Mouse (Mus musculus) c-Kit-positive CD71-negative TER-119-negative erythroid progenitor cells, embryonic 14.5 days (primary cell): ENCODE measurements around the gene Tbc1d30.
A peak's percentile ranks its signal among the peaks of the same experiment; 100 is the strongest.

ENCODE experiments used
- DNase-seq: peaks from one replicate; pipeline ENCODE4 v3.0.0-alpha.2; 2013; ENCODE audit warnings: low read depth

The Tbc1d30 gene

DNA sequence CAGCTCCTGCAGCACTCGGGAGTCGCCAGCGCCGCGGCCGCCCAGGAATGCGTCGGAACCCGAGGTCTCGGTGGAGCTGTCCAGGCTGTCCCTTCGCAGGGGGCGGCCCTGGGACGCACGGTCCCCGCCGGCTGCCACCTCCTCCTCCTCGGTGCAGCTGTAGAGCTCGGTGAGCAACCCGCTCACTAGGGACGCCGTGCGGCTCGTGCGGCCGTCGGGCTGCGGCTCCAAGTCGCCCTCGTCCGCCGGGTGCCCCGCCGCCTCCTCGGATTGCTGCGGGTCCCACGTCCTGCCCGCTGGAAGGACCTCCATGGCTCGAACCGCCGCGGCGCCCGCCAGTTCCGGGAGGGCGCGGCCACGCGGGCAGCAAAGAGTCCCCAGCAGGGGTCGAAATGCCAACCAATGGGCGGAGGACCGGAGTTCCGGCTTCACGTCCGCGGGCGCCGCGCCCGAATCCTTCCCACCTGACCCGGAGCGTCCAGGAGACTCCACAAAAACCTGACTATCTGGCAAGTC lies at the start of gene Tbc1d30:
TSS of gene Tbc1d30 (minus strand) at position 213 of the 516 bp plus-strand sequence.
- no peak for DNase-seq

DNA sequence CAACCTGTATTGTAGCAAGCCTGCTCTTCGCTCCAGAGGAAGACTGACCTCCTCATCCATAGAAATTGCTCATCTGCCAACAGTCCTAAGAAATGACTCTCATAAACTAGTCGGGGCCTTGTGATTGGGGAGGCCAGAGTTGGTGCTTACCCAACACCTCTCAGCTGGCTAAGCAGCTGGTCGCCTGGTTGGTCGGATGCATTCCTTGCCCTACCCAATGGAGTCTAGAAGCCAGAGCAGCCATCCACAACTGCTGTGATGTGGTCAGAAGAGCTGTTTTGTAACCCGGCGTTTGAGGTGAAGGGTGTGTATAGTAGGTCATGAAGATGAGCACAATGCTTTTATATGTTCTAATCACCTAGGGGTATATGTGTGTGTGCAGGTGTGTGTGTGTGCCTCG lies 47.5 kb upstream of the Tbc1d30 start:
- no peak for DNase-seq

DNA sequence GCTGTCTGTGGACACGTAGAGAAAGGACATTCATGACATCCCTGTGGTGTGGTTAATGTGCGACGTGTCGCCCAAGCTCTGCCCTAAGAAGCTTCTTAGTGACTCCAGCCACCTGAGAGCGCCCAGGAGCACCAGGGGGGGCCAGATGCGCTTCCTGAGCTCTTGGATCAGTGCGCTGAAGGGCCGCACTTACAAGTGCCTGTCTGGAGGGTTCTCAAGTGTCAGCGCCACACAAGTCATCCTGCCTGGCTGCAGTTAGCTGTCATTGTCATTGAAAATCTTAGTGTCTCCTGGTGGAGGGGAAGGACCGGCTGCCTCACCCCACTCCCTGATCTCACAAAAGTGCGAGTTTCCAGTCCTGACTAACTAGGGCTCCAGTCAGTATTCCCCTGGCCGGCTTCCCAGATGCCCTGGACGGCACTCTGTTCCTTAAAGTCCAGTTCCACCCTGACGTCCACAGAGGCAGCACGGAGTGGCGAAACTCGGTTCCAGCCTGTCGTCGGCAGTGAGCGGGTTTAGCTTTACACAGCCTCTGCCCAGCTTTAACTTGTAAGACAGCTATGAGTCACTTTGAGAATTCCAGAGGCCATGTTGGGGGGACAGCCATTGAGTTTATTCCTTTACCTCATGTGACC lies 44.6 kb upstream of the Tbc1d30 start:
- DNase-seq = no peak

DNA sequence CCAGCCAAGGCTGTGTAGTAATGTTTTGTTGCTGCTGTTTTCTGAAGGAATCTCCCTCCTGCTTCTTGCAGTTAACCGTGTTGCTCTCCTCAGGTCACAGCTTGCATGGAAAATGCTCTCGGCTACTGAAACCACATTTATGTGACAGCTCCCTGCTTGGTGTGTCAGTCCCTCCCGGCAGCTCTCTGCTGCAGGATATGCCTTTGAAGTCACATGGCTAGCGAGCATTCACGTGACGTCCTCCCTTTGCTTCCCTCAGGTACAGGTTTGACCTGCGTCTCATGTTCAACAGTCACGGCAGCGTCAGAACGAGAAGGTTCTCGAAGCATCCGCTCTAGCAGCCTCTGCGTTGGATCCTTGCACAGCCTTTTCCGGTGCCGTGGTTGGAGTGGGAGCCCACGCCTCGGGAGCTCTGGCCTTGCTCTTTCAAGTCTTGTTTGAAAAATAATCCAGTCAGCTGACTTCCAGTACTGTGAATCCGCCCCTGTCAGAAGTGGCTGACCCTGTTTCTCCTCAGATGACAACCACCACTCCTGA lies 43.8 kb upstream of the Tbc1d30 start:
- no peak for DNase-seq

DNA sequence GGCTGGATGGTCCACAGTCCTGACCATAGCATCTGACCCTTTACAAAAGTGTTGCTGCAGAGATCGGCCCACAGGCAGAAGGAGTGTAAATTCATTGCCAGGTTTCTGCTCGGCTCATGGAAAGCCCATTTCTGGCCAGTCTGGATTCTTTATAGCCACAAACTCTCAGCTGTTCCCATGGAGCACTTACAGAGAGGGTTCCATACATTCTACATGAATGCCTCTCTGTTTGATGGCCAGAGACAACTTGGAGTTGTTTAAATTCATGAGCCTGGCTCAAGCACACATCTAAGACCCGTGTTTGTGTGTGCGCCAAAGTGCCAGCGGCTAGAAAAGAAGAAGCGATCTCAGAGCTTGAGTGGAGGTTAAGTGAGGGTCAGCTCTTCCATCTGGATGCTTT lies 43.2 kb upstream of the Tbc1d30 start:
- DNase-seq = no peak

DNA sequence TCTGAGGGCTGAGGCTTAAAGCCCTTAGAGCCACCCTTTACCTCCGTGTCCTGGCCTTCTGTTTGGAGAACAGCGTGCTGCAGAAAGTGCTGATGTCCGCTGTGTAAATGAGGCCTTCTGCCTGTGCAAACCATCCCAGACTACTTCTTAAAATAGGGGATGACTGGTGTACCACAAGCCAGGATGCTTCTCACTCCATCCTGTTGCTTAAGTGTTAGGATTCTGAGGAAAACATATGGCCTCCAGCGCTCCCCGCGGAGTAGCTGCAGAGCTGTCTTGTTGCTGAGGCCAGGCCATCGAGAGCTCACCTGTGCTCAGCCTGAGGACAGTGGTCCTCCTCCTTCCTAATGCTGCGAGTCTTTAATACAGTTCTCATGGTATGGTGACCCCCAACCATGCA lies 40.8 kb upstream of the Tbc1d30 start:
- no peak for DNase-seq

DNA sequence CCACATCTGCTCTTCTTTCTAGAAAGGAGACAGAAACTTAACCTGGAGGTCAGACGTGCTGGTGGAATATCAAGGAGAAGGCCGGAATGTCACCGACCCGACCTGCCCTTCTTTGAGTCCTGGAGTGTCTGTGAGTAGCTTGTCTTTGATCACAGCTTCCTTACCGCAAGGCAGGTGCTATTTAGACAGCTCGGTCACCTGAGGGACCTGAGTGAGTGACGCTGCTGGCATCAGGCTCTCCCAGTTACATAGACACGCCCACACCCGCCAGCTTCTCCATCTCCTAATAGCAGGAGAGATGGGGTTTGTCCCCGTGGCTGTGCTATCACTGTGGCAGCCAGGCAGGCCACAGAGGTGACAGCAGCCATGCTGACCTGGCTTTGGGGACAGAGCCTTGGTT lies 39.5 kb upstream of the Tbc1d30 start:
- no peak for DNase-seq

DNA sequence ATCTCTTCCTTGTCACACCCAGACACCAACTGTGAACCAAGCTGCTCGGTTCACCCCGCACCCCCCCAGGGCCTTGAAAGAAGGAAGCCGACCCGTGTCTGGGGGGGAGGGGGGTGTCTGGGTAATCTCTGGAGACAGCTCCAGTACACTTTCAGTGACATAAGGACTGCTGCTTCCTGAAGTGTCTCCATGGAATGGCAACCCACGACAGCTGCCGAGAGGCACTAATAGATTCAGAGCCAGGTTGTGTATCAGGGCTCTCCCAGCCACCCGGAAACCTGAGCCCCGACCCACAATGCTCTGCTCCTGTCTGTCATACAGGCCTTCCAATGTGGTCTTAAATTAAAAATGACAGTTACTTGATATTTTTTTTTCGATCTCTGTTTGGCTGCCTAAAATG lies 35.3 kb upstream of the Tbc1d30 start:
- no peak for DNase-seq

DNA sequence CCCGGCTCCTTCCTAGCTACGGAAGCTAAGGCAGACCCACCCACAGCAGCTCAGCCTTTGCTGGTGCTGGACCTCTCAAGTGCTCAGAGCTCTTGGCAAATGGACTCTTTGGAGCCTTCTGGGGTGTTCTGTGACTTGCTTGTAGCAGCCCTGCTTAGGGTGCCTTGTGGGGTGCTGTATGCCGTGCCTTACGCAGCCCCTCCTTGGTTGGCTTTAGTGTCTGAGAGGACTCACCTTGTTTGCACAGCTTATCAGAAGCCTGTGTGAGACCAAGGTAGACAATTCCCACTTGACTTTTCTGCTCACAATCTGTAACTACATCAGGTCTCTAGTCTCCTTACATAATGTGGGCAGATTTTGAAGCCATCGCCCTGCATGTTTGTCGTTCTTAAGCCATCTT lies 34.6 kb upstream of the Tbc1d30 start:
- DNase-seq = no peak

DNA sequence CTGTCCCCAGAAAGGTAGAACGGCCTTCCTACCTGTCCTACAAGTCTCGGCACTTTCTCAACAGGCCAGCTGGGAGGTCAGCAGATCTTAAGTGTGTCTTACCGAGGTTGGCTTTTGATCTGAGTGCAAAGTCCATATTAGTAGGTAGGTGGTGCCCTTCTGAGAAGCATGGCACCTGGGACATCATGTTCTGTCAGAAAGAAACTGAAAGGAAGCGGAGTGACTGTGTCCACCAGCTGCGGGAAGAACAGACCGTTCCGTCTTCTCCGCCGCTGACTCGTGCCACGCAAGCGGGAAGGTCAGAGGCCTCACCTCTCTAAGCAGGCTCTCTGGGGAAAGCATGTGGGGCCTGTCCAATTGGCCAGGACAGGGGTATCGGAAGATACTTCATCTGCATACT lies 33.6 kb upstream of the Tbc1d30 start:
- DNase-seq = no peak

DNA sequence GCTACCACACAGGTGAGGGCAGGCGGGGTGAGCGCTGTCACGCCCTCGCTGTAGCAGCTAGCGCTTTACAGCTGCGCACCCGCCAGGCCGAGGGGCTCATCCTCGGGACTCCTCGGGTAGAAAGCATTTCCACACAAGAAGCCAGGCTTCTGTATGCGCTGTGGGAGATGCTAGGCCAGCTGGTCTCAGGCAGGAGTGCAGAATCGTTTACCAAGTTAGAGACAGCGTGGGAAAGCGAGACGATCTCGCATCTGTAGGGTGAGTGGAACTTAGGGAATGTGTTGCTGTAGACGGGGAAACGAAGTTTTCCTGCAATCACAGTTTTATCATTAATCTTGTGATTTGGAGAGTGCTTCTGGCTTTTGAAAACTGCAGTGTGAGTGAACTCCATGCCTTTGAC lies 30.2 kb upstream of the Tbc1d30 start:
- DNase-seq = no peak

DNA sequence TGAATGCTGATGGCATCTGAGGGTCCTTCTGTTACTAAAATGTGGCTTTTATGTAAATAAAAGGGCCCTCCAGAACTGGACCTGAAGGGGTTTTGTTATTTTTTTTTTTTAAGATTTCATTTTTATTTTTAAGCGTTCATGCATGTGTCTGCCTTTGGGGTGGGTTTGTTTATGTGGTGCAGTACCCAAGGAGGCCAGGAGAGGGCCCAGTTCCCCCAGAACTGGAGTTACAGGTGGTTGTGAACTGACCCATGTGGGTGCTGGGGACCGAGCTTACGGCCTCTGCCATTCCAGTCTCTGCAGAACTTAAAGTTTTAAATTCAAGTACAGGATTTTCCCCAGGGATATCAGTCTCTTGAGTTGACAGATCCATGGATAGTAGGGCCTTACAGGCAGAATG lies 28.3 kb upstream of the Tbc1d30 start:
- DNase-seq = no peak

DNA sequence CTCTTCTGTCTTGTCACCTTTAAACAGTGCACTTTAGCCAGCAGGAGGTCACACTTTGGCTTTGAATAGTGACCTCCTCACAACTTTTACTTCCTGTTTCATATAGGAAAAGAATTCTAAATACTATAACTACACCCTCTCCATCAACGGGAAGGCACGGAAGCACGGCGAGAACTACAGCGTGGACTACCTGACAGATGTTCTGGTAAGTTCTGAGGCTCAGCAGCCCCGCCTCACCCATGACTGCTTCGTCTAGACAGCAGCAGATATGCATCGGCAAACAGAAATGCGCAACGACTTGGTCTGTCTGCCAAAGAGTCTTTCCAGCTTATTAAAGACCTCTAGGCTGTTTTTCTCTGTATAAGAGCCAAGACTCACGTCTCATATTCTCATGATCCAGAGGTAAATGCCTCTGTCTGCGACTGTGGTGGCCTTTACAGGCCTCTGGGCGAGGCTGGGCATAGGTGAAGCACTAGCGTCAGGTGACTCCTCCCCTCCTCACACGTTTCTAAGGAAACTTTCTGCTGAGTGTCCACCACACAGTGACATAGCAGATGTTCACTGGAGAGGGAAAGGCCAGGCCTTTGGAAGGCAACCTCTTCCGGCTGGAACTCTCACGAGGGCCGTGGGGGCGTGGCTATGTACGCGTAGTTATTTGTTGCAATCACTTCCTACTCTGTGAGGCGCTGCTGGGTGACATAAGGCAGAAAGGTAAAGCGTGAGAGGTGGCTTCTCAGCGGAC lies 25.6 kb upstream of the Tbc1d30 start:
- no peak for DNase-seq

DNA sequence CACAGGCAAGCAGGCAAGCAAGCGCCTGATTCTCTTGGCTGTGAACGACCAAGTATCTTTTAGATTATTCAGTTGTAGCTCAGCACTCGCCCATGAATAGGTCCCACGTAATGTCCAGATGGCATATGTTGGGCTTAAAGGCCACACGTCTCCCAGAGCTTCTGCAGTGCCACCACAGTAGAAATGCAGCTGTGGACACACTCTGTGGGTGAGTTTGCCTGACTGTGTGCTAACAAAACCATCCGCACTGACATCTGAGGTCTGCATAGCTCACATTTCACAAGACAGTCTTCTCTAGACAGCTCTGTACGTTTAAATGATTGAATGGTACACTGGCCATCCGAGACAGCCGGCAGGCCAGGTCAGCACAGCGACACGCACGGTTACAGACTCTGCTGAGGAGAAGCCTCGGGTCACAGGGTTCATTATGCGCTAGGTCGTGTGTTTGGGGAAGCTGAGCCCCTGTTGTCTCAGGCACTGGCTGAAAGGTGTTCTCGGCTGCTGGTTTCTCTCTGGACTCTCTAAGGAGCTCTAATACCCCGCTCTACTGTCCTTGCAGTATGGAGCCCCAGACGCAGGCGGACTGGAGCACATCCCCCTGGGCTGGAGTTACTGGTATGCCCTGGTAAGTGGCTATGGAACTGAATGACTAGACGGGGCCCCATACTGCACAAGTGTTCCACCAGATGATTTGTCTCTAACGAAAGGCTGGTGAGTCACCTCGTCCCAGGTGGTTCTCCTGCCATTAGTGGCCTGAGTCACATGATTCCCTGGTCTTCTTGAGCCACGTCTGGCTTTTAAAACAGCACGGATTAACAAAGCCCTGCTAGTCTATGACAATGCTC lies 24.8 kb upstream of the Tbc1d30 start:
- no peak for DNase-seq

DNA sequence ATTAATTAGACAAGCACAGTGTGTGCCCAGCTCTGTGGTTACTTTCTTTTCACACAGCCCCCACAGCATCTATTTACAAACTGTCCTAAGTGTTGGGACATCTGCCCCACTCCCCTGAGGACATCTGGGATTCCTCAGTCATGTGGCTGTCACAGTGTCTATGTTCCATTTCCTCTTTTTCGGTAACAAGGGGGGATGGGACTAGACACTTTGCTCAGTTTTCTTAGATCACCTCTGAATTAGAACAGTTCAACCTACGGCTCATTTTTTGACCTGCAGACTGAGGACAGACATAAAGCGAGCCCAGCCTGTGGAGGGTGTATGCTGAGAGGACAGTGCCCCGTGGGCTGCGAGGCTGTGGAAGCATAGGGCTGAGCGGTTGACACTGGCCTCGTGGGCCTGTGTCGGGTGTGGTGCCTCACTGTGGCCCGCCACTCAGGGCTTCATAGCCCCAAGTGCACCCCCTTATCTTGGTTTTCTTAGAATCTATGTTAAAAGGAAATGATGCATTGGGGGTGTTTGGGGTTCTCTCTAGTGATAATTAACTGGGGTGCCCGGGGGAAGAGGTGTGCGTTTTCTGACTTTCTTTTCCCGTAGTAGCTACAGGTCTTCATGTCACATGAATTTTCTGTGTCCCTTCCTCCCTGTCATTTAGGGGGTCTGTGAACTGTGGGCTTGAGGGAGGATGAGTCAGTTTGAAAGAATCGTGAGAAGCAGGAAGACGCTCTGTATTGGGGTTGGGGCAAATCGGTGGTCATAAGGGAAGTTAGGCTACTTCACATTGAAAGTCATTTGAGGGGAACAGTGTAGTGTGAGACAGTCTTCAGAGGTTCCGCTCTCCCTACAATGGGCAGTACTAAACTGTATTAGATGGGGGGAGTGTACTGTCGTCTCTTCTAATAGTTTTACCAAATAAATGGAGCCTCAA lies 23.9 kb upstream of the Tbc1d30 start:
- peak; percentile 60 for DNase-seq

DNA sequence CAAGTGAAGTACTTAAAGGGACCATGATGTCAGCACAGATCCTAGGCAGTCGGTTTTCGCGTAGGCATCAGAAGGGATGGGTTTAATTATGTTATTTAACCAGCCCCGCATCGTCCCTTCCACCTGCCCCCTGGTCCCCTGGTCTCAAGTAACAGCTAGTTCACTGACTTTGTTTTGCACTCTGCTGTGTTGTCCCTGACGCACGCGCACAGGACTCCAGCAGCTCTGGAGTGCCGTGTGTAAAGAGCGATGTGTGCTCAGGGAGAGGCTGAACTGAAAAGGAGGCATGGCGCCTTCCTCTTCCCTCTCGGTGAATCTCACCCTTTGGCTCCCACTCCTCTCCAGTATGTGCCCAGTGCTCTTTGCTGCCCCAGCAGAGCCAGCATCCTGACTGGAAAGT lies 22.9 kb upstream of the Tbc1d30 start:
- no peak for DNase-seq

DNA sequence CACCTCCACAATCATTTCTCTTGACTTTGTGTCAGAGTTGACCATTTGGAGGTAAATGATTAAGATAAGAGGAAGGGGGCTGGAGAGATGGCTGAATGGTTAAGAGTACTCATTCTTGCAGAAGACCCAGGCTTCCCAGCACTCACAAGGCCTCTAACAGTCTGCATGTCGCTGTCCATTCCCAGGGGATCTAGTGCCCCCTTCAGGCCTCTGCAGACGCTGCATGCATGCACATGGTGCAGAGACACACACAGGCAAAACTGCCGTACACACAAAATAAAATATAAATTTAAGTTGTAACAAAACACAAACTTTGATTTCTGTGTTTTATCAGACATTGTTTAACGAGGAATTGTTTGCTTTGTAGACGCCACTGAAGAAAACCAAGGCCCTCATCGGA lies 19.7 kb upstream of the Tbc1d30 start:
- DNase-seq = no peak

DNA sequence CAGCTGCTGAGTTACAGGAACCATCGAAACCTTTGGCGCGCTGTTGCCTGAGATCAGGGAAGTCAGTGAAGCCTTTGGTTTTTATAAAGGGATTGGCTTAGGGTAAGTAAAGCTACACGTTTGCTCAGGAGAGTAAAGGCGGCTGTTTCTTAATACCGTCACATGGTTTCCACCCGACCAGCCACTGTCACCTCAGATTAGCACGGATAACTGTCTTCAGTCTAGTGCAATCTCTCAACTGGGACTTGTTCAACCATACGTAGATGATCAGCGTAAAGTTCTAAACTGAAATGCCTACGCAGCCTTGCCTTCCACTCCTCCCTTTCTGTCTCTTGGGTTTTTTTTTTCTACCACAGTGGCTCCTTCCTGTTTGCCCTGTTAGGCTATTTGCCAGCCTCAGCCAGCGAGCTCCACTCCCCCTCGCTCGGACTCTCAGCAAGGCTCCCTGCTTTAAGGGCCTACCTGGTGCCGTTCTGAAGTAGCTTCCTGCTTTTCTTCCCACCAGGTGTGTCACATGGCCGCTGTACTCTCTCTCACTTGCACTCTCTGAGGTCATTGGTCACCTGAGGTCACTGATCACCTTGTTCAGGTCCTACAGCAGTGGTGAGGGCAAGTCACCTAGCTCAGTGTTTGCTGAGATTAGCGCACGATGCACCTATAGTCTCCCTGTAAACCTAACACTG lies 17.8 kb upstream of the Tbc1d30 start:
- DNase-seq = no peak

DNA sequence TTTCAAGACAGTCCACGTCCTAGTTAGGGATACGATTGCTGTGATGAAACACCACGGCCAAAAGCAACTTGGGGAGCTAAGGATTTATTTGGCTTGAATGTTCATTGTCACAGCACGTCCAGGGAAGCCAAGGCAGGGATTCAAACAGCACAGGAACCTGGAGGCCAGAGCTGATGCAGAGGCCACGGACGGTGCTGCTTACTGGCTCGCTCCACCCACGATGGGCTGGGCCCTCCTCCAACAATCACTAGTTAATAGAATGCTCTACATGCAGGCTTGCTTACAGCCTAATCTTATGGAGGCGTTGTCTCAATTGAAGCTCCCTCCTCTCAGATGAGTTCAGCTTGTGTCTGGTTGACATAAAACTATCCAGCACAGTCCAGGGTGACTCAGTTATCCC lies 16.7 kb upstream of the Tbc1d30 start:
- no peak for DNase-seq

DNA sequence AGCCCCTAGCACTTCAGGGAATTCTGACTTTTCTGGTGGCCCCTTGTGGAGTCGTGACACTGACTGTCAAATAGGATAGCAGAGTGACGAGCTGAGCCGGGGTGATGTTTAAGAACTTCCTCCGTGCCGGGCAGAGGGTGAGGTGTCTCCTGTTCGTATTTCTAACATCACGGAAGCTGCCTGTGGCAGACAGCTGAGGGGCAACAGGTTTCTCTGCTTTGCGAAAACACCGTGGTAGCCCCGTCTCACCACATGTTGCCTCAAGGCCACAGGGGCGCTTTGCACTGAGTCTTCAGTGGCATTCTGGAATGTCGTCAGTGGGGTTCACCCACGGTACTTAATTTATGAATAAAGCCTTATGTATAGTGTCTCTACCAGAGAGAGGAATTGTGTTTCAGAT lies 16.2 kb upstream of the Tbc1d30 start:
- DNase-seq = no peak

DNA sequence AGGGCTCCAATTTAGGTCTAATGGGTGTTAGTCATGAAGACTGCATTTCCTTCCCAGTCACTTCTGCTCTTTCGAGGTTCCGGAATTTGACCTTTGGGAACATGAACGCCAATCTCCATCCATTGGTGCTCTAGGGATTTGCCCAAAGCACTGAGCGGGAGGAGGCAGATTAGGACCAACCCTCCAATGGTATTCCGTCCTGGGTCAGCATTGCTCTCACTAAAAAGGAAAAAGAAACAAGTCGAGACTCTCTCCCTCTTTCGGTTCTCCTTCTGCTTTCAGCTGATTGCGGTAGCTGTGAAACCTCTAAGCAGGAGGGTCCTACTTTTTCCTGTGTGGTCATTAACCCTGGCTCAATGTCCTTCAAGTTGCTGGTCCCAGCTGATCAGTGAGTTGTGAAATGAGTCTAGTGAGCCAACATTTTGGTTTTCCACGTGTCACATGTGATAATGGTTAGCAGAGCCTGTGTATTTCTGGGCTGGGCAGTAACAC lies 14.7 kb upstream of the Tbc1d30 start:
- DNase-seq = no peak
